ENCODE assay signal across 31 mouse cellular contexts in genomic region chr3:117051431-117051830, GRCm38 (mm10).
"Had no signal": no experiment of that assay in that cellular context is flagged by ENCODE, and none has a peak within 500 bp of the region (broad histone marks: within the 10 kb centered on the region; RNA-seq: fewer than 3 reads in every experiment).

No protein-coding gene starts in this region.

- H3K9me3 ChIP-seq: heart, embryonic 12.5 days; heart, embryonic 13.5 days; heart, embryonic 15.5 days; hindbrain, embryonic 10.5 days; hindbrain, embryonic 12.5 days; hindbrain, embryonic 13.5 days; hindbrain, embryonic 15.5 days; intestine, embryonic 15.5 days; kidney, embryonic 15.5 days had no signal

- H3K4me1 ChIP-seq: heart, embryonic 12.5 days; heart, embryonic 13.5 days; heart, embryonic 15.5 days; hindbrain, embryonic 10.5 days; hindbrain, embryonic 12.5 days; hindbrain, embryonic 13.5 days; hindbrain, embryonic 15.5 days; intestine, embryonic 15.5 days; kidney, embryonic 15.5 days had no signal

- H3K27me3 ChIP-seq: heart, embryonic 12.5 days; heart, embryonic 13.5 days; heart, embryonic 15.5 days; hindbrain, embryonic 12.5 days; hindbrain, embryonic 13.5 days; hindbrain, embryonic 15.5 days; intestine, embryonic 15.5 days; kidney, embryonic 15.5 days had no signal

- H3K9ac ChIP-seq: heart, embryonic 12.5 days; heart, embryonic 13.5 days; heart, embryonic 15.5 days; hindbrain, embryonic 12.5 days; hindbrain, embryonic 13.5 days; hindbrain, embryonic 14.5 days; hindbrain, embryonic 15.5 days; intestine, embryonic 15.5 days; kidney, embryonic 15.5 days had no signal

- H3K4me2 ChIP-seq: heart, embryonic 11.5 days; heart, embryonic 12.5 days; heart, embryonic 13.5 days; heart, embryonic 15.5 days; hindbrain, embryonic 12.5 days; hindbrain, embryonic 13.5 days; hindbrain, embryonic 14.5 days; hindbrain, embryonic 15.5 days; intestine, embryonic 15.5 days; kidney, embryonic 15.5 days had no signal

- H3K4me3 ChIP-seq: heart, embryonic 12.5 days; heart, embryonic 13.5 days; heart, embryonic 15.5 days; hindbrain, embryonic 10.5 days; hindbrain, embryonic 12.5 days; hindbrain, embryonic 13.5 days; hindbrain, embryonic 15.5 days; intestine, embryonic 15.5 days; kidney, embryonic 15.5 days; layer of hippocampus, adult 2 months; left cerebral cortex, adult 2 months had no signal

- H3K27ac ChIP-seq: heart, embryonic 13.5 days; heart, embryonic 15.5 days; hindbrain, embryonic 10.5 days; hindbrain, embryonic 12.5 days; hindbrain, embryonic 13.5 days; hindbrain, embryonic 14.5 days; hindbrain, embryonic 15.5 days; hindbrain, postnatal 0 days; intestine, embryonic 15.5 days; kidney, embryonic 15.5 days; kidney, postnatal 0 days; layer of hippocampus, adult 2 months; left cerebral cortex, adult 2 months had no signal

- DNase-seq: heart, postnatal 10 days; heart, postnatal 14 days; heart, postnatal 36 days; heart, postnatal 4 days; kidney, adult 11 months; kidney, adult 18-20 months; kidney, adult 2 months; kidney, adult 8-10 months; kidney, adult 9 months; kidney, postnatal 10 days; kidney, postnatal 14 days; kidney, postnatal 25 days; kidney, postnatal 36 days; kidney, postnatal 4 days; layer of hippocampus, adult 9-11 months; layer of hippocampus, postnatal 36 days had no signal

- H3K36me3 ChIP-seq: heart, embryonic 12.5 days; heart, embryonic 13.5 days; heart, embryonic 15.5 days; hindbrain, embryonic 10.5 days; hindbrain, embryonic 12.5 days; hindbrain, embryonic 13.5 days; hindbrain, embryonic 15.5 days; intestine, embryonic 15.5 days; kidney, embryonic 15.5 days had no signal
